Mouse (Mus musculus) midbrain, embryonic 10.5 days (tissue): ENCODE measurements around the gene Gm14401. TPM values are rescaled to one million over a fixed set of nuclear protein-coding genes. Genes with fewer than 3 reads are reported as not detected.
"Not testable (repeated sequence)": the region's sequence is repeated elsewhere in the genome, so short reads cannot be mapped to it uniquely, and the experiment has no call there.

Source experiments
- DNase-seq: peaks from one replicate; pipeline ENCODE4 v3.0.0-alpha.2; 2017; ENCODE audit warnings: low spot score
- H3K27ac ChIP-seq: fragments of 300-500 bp; sonication (generic); replicated peaks from 2 replicates; pipeline ENCODE4 v1.5.1; 2016; ENCODE audit warnings: mild to moderate bottlenecking
- H3K27me3 ChIP-seq: fragments of 300-500 bp; sonication (generic); 2 replicates; pipeline ENCODE4 v1.6.1; 2016; ENCODE audit warnings: low read depth, mild to moderate bottlenecking; ENCODE audit not compliant: poor library complexity, severe bottlenecking
- H3K36me3 ChIP-seq: fragments of 300-500 bp; sonication (generic); 2 replicates; pipeline ENCODE4 v1.6.1; 2016; ENCODE audit warnings: mild to moderate bottlenecking, moderate library complexity
- H3K4me1 ChIP-seq: fragments of 300-500 bp; sonication (generic); 2 replicates; pipeline ENCODE4 v1.6.1; 2016
- H3K4me3 ChIP-seq: fragments of 300-500 bp; sonication (generic); 2 replicates; pipeline ENCODE4 v1.5.1; 2016; ENCODE audit warnings: mild to moderate bottlenecking, moderate library complexity
- H3K9me3 ChIP-seq: fragments of 300-500 bp; sonication (generic); replicated peaks from 2 replicates; pipeline ENCODE4 v1.6.1; 2016; ENCODE audit warnings: mild to moderate bottlenecking
- WGBS: fragments of 180-500 bp; shearing (Covaris S2); methylation state at CpG from one replicate; pipeline ENCODE4 v1.1.7; 2016; 5-methylcytosine and 5-hydroxymethylcytosine counted together
- polyA plus RNA-seq: library from polyadenylated mRNA; unstranded; fragments of >200 nt; fragmentation: Nextera tagmentation; extraction: Ambion mirVana; gene quantifications from 2 replicates; pipeline ENCODE4 v1.2.1, GENCODE M21; 2016

The Gm14401 gene
- 0.16 TPM in 1 of 2 replicates, not detected in the other for polyA plus RNA-seq

- 71% methylated on average over 7 of the region's 7 CpGs for WGBS
- H3K27me3 ChIP-seq, H3K4me1 ChIP-seq, H3K36me3 ChIP-seq, H3K27ac ChIP-seq, H3K4me3 ChIP-seq, DNase-seq: not testable (repeated sequence)
- H3K9me3 ChIP-seq = peaks cover 26% of the 10 kb centered on the region
Observed at GRCm38 (mm10) chr2:177073432-177074423, at the start of gene Gm14401. TSS of gene Gm14401 (plus strand) at chr2:177074320.

- not testable (repeated sequence) for DNase-seq, H3K4me1 ChIP-seq, H3K27me3 ChIP-seq, H3K4me3 ChIP-seq, H3K36me3 ChIP-seq, H3K27ac ChIP-seq
- 89% methylated on average over 1 of the region's 1 CpGs for WGBS
- peaks cover 26% of the 10 kb centered on the region for H3K9me3 ChIP-seq
Observed at GRCm38 (mm10) chr2:177072807-177073206, 1.3 kb upstream of the Gm14401 start.

GRCm38 (mm10) chr2:177075015-177075414 lies 895 bp downstream of the Gm14401 start:
- not testable (repeated sequence) for DNase-seq, H3K4me1 ChIP-seq, H3K4me3 ChIP-seq, H3K27me3 ChIP-seq, H3K27ac ChIP-seq, H3K36me3 ChIP-seq
- peaks cover 27% of the 10 kb centered on the region for H3K9me3 ChIP-seq

- DNase-seq = not testable (repeated sequence)
Observed at GRCm38 (mm10) chr2:177079866-177080265, 5.7 kb downstream of the Gm14401 start.

GRCm38 (mm10) chr2:177109086-177109485 lies 35.0 kb downstream of the Gm14401 start:
- not testable (repeated sequence) for H3K27me3 ChIP-seq, H3K9me3 ChIP-seq, H3K27ac ChIP-seq, H3K4me1 ChIP-seq, H3K36me3 ChIP-seq, DNase-seq, H3K4me3 ChIP-seq
- 88% methylated on average over 5 of the region's 5 CpGs for WGBS

More at GRCm38 (mm10) chr2:177079866-177080265, 5.7 kb downstream of the Gm14401 start:
- WGBS = 81% methylated on average over 1 of the region's 1 CpGs
- not testable (repeated sequence) for H3K4me3 ChIP-seq, H3K36me3 ChIP-seq, H3K4me1 ChIP-seq, H3K27me3 ChIP-seq, H3K27ac ChIP-seq
- peaks cover 15% of the 10 kb centered on the region for H3K9me3 ChIP-seq

- H3K27ac ChIP-seq, DNase-seq, H3K36me3 ChIP-seq, H3K9me3 ChIP-seq, H3K4me3 ChIP-seq, H3K27me3 ChIP-seq, H3K4me1 ChIP-seq: not testable (repeated sequence)
- WGBS = 43% methylated on average over 1 of the region's 1 CpGs
Observed at GRCm38 (mm10) chr2:177129097-177129496, 55.0 kb downstream of the Gm14401 start.

Other genes with a start within 250 kb of the Gm14401 start
- not detected in 2 replicates for gene Gm14408, start 243.2 kb upstream of the Gm14401 start, polyA plus RNA-seq
- 10.7 and 12.1 TPM in 2 replicates for gene Gm14296, start 146.5 kb upstream of the Gm14401 start, polyA plus RNA-seq
- 9.7 and 10.0 TPM in 2 replicates for gene Gm14419, start 73.4 kb upstream of the Gm14401 start, polyA plus RNA-seq
- 30.3 and 30.9 TPM in 2 replicates for gene Gm14410, start 132.1 kb downstream of the Gm14401 start, polyA plus RNA-seq
- not detected in 2 replicates for gene Gm14409, start 192.7 kb downstream of the Gm14401 start, polyA plus RNA-seq
- 0.10 and 0.16 TPM in 2 replicates for gene Gm14412, start 250.0 kb downstream of the Gm14401 start, polyA plus RNA-seq